Mouse (Mus musculus) effector memory CD4-positive, alpha-beta T cell, adult 7 months (primary cell): ENCODE measurements around the gene Gm3404. TPM values are rescaled to one million over a fixed set of nuclear protein-coding genes. Genes with fewer than 3 reads are reported as not detected.

Experiments
- polyA plus RNA-seq: library from polyadenylated mRNA; unstranded; fragments of 100-300 nt; shearing (Covaris generic); gene quantifications from one replicate; pipeline ENCODE4 v1.2.1, GENCODE M21; 2017

Gene Gm3404
- polyA plus RNA-seq = not detected

GRCm38 (mm10) chr5:146525501-146525900 is at the start of gene Gm3404:
Gene Gm3404 (plus strand): TSS chr5:146525801.

GRCm38 (mm10) chr5:146481665-146482064 is 43.9 kb upstream of the Gm3404 start, which contains the start of gene Gm6408:
Gene Gm6408 (plus strand): TSS chr5:146481965.

GRCm38 (mm10) chr5:146491063-146491462 is 34.5 kb upstream of the Gm3404 start, which contains the start of gene Gm6370:
Gene Gm6370 (plus strand): TSS chr5:146491363.

GRCm38 (mm10) chr5:146502099-146502498 is 23.5 kb upstream of the Gm3404 start, which contains the start of gene 4930449I24Rik:
Gene 4930449I24Rik (plus strand): TSS chr5:146502399.

GRCm38 (mm10) chr5:146513823-146514222 is 11.8 kb upstream of the Gm3404 start, which contains the start of gene Gm3402:
Gene Gm3402 (plus strand): TSS chr5:146514123.

GRCm38 (mm10) chr5:146537347-146537746 is 11.7 kb downstream of the Gm3404 start, which contains the start of gene Gm3409:
Gene Gm3409 (plus strand): TSS chr5:146537647.

GRCm38 (mm10) chr5:146555836-146556235 is 30.2 kb downstream of the Gm3404 start, which contains the start of gene Gm3415:
Gene Gm3415 (plus strand): TSS chr5:146556136.

Other genes starting within 250 kb of the Gm3404 start
- 0.10 TPM for gene Wasf3, start 140.8 kb upstream of the Gm3404 start, polyA plus RNA-seq
- not detected for gene Gm6408, start 43.8 kb upstream of the Gm3404 start, polyA plus RNA-seq
- gene Gm6370, start 34.4 kb upstream of the Gm3404 start, polyA plus RNA-seq = not detected
- not detected for gene 4930449I24Rik, start 23.4 kb upstream of the Gm3404 start, polyA plus RNA-seq
- not detected for gene Gm3402, start 11.7 kb upstream of the Gm3404 start, polyA plus RNA-seq
- not detected for gene Gm3409, start 11.8 kb downstream of the Gm3404 start, polyA plus RNA-seq
- not detected for gene Gm3415, start 30.3 kb downstream of the Gm3404 start, polyA plus RNA-seq
- gene Gpr12, start 59.4 kb downstream of the Gm3404 start, polyA plus RNA-seq = not detected